Mouse (Mus musculus) thymus, adult 2 months (tissue): ENCODE data around the gene Psma1.
A peak's percentile ranks its signal among the peaks of the same experiment; 100 is the strongest.

Experiments used
- CTCF ChIP-seq: fragments of 200-500 bp; IDR thresholded peaks from 2 replicates; pipeline ENCODE4 v1.5.1; 2012; ENCODE audit warnings: mild to moderate bottlenecking, control low read depth, low read length, moderate library complexity, borderline replicate concordance; ENCODE audit not compliant: control insufficient read depth, poor library complexity, insufficient read depth; ENCODE audit errors: extremely low read depth
- POLR2A ChIP-seq: fragments of 200-500 bp; IDR thresholded peaks from 2 replicates; pipeline ENCODE4 v1.6.1; 2012; ENCODE audit warnings: mild to moderate bottlenecking, low read length, control low read depth, moderate library complexity; ENCODE audit not compliant: control insufficient read depth, poor library complexity, insufficient read depth; ENCODE audit errors: extremely low read depth

DNA sequence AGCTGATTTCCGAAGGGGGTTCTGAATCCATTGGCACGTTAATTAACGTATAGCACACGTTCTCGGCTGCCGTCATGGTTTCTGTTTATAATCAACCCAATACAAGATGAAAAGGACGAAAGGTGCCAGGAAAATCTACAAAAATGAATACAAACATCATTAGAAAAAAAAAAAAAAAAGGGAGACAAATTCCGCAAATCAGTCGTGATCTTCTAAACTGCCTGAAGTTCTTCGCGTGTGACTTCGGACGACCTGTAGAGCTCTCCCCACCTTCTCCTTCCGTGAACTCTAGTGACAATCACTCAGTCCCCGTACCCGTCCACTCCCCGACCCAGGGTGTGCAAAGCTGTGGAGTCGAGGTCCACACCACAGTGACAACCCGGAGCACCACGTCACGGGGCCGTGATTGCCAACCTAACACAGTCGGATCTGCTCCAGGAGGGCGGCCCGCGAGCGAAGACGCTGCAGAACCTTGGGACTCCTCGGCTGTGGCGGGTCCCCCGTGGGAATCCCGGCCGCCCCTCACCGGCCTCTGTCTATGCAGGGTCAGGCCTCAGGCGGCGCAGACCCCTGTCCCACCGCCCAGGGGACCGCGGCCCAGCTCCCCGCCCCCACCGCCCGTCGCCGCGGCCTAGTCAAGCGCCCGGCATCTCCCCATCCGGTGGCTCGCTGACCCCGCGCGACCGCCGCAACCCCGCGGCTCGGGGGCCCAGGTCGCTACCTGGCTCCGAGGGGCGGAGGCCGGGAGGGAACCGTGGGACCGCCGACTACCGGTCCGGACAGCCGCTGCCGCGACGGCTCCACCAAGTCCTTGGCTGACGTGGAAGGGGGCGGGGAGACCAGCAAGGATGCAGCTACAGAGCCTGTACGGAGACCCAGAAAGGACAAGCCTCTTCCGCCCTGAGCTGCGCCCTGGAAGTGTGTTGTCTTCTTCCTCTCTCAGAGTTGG, 21.8 kb downstream of the Psma1 start, which contains the start of gene Copb1:
- TF ChIP-seq CTCF (0 out of 2 replicates have a peak, but pooled peaks have one; percentile 1), POLR2A (peak; percentile 76; the same call in 1 of the 2 replicates)
